Mouse (Mus musculus) cerebral cortex, adult 2 months (tissue): Measurements from ENCODE around the gene Suclg2.

Experiments used
- WGBS: fragments of 180-500 bp; shearing (Covaris S2); methylation state at CpG from one replicate; pipeline ENCODE4 v1.1.7; 2018; 5-methylcytosine and 5-hydroxymethylcytosine counted together

The Suclg2 gene

GRCm38 (mm10) chr6:95700191-95700590, 18.4 kb downstream of the Suclg2 start:
- WGBS, result 79% methylated on average over 5 of the region's 5 CpGs

GRCm38 (mm10) chr6:95699326-95699725, 19.3 kb downstream of the Suclg2 start:
- 63% methylated on average over 3 of the region's 3 CpGs for WGBS

- 50% methylated on average over 6 of the region's 6 CpGs for WGBS
Observed at GRCm38 (mm10) chr6:95698536-95699162, 20.0 kb downstream of the Suclg2 start.

GRCm38 (mm10) chr6:95694910-95695309, 23.7 kb downstream of the Suclg2 start:
- WGBS, result 94% methylated on average over 4 of the region's 4 CpGs

- 83% methylated on average over 4 of the region's 4 CpGs for WGBS
Observed at GRCm38 (mm10) chr6:95685242-95685641, 33.4 kb downstream of the Suclg2 start.

- WGBS, result 78% methylated on average over 3 of the region's 3 CpGs
Observed at GRCm38 (mm10) chr6:95679718-95680117, 38.9 kb downstream of the Suclg2 start.

- WGBS, result 78% methylated on average over 3 of the region's 3 CpGs
Observed at GRCm38 (mm10) chr6:95679261-95679660, 39.3 kb downstream of the Suclg2 start.

- WGBS, result 97% methylated on average over 2 of the region's 2 CpGs
Observed at GRCm38 (mm10) chr6:95676951-95677350, 41.6 kb downstream of the Suclg2 start.

- 86% methylated on average over 4 of the region's 4 CpGs for WGBS
Observed at GRCm38 (mm10) chr6:95676439-95676838, 42.2 kb downstream of the Suclg2 start.

- WGBS, result 59% methylated on average over 6 of the region's 6 CpGs
Observed at GRCm38 (mm10) chr6:95675059-95675705, 43.4 kb downstream of the Suclg2 start.

- 54% methylated on average over 1 of the region's 1 CpGs for WGBS
Observed at GRCm38 (mm10) chr6:95674651-95675050, 43.9 kb downstream of the Suclg2 start.

GRCm38 (mm10) chr6:95669335-95669729, 49.3 kb downstream of the Suclg2 start:
- WGBS, result 60% methylated on average over 3 of the region's 3 CpGs

GRCm38 (mm10) chr6:95668629-95669334, 49.8 kb downstream of the Suclg2 start:
- 96% methylated on average over 6 of the region's 6 CpGs for WGBS

- WGBS, result 97% methylated on average over 8 of the region's 8 CpGs
Observed at GRCm38 (mm10) chr6:95657671-95658070, 60.9 kb downstream of the Suclg2 start.

- 93% methylated on average over 3 of the region's 3 CpGs for WGBS
Observed at GRCm38 (mm10) chr6:95653662-95654061, 64.9 kb downstream of the Suclg2 start.

GRCm38 (mm10) chr6:95652774-95653173, 65.8 kb downstream of the Suclg2 start:
- 96% methylated on average over 6 of the region's 6 CpGs for WGBS

GRCm38 (mm10) chr6:95651391-95651876, 67.2 kb downstream of the Suclg2 start:
- WGBS, result 62% methylated on average over 6 of the region's 6 CpGs

- 76% methylated on average over 13 of the region's 13 CpGs for WGBS
Observed at GRCm38 (mm10) chr6:95650082-95650722, 68.4 kb downstream of the Suclg2 start.

GRCm38 (mm10) chr6:95649123-95649663, 69.4 kb downstream of the Suclg2 start:
- WGBS, result 80% methylated on average over 10 of the region's 10 CpGs

- WGBS, result 97% methylated on average over 2 of the region's 2 CpGs
Observed at GRCm38 (mm10) chr6:95637416-95637815, 81.2 kb downstream of the Suclg2 start.

- WGBS, result 41% methylated on average over 2 of the region's 2 CpGs
Observed at GRCm38 (mm10) chr6:95635411-95635810, 83.2 kb downstream of the Suclg2 start.

GRCm38 (mm10) chr6:95629071-95629470, 89.5 kb downstream of the Suclg2 start:
- WGBS, result 93% methylated on average over 7 of the region's 7 CpGs
